Mouse (Mus musculus): ENCODE data around the gene Rrp12. TPM values are rescaled to one million over a fixed set of nuclear protein-coding genes. Genes with fewer than 3 reads are reported as not detected.

Gene Rrp12
- polyA plus RNA-seq, 1 experiment from 2014 or later, result 17.4 TPM

GRCm38 (mm10) chr19:41816915-41817314, 79.1 kb downstream of the Rrp12 start:
- 0 out of 2 replicates have a peak, but pooled peaks have one; percentile 24 for ATAC-seq (ENCODE audit: insufficient number of reproducible peaks, low FRiP score, low TSS enrichment, low read depth)
- H3K27ac ChIP-seq, result peak overlapping the region; percentile 48; the same call in 1 of the 2 replicates
- no peak overlapping the region for H3K9ac ChIP-seq
- no peaks in the 10 kb centered on the region for H3K9me3 ChIP-seq
- peaks cover 6% of the 10 kb centered on the region; the same call in 1 of the 2 replicates for H3K4me1 ChIP-seq
- H3K4me3 ChIP-seq, result no peak overlapping the region
- no peak overlapping the region for H3K4me2 ChIP-seq
- H3K36me3 ChIP-seq, result no peaks in the 10 kb centered on the region
- WGBS, result 40% methylated on average over 5 of the region's 5 CpGs
- H3K27me3 ChIP-seq, result no peaks in the 10 kb centered on the region

GRCm38 (mm10) chr19:41816410-41816809, 79.6 kb downstream of the Rrp12 start:
- Histone ChIP-seq H3K9ac (no peak overlapping the region), H3K9me3 (no peaks in the 10 kb centered on the region), H3K4me2 (no peak overlapping the region), H3K27me3 (no peaks in the 10 kb centered on the region), H3K27ac (no peak overlapping the region), H3K4me1 (peaks cover 6% of the 10 kb centered on the region; the same call in 1 of the 2 replicates), H3K36me3 (no peaks in the 10 kb centered on the region), H3K4me3 (no peak overlapping the region)
- ATAC-seq (ENCODE audit: insufficient number of reproducible peaks, low FRiP score, low TSS enrichment, low read depth), result no peak
- WGBS, result 52% methylated on average over 5 of the region's 5 CpGs

- Histone ChIP-seq H3K4me2 (no peak overlapping the region), H3K4me1 (peaks cover 6% of the 10 kb centered on the region; the same call in 1 of the 2 replicates), H3K27ac (no peak overlapping the region), H3K4me3 (no peak overlapping the region), H3K9ac (no peak overlapping the region), H3K36me3 (no peaks in the 10 kb centered on the region), H3K27me3 (no peaks in the 10 kb centered on the region), H3K9me3 (no peaks in the 10 kb centered on the region)
- ATAC-seq (ENCODE audit: insufficient number of reproducible peaks, low FRiP score, low TSS enrichment, low read depth), result no peak
- WGBS, result 88% methylated on average over 4 of the region's 4 CpGs
Observed at GRCm38 (mm10) chr19:41813374-41813773, 82.6 kb downstream of the Rrp12 start.

Other genes with a start within 250 kb of the Rrp12 start
- 0.28 and 0.62 TPM in 2 replicates for gene Slit1, start 152.5 kb downstream of the Rrp12 start, polyA plus RNA-seq (2015; fragmentation: Nextera tagmentation; extraction: Ambion mirVana)
- gene Arhgap19, start 94.1 kb downstream of the Rrp12 start, polyA plus RNA-seq (2015; fragmentation: Nextera tagmentation; extraction: Ambion mirVana), result 16.2 and 17.2 TPM in 2 replicates
- gene Frat1, start 66.2 kb downstream of the Rrp12 start, polyA plus RNA-seq (2015; fragmentation: Nextera tagmentation; extraction: Ambion mirVana), result 3.8 and 4.0 TPM in 2 replicates
- gene Frat2, start 48.0 kb downstream of the Rrp12 start, polyA plus RNA-seq (2015; fragmentation: Nextera tagmentation; extraction: Ambion mirVana), result 2.1 and 2.2 TPM in 2 replicates
- 668 TPM in 2 replicates for gene Pgam1, start 15.8 kb upstream of the Rrp12 start, polyA plus RNA-seq (2015; fragmentation: Nextera tagmentation; extraction: Ambion mirVana)
- gene Exosc1, start 37.2 kb upstream of the Rrp12 start, polyA plus RNA-seq (2015; fragmentation: Nextera tagmentation; extraction: Ambion mirVana), result 70.4 and 70.7 TPM in 2 replicates
- gene Zdhhc16, start 37.3 kb upstream of the Rrp12 start, polyA plus RNA-seq (2015; fragmentation: Nextera tagmentation; extraction: Ambion mirVana), result 85.7 and 91.7 TPM in 2 replicates
- gene Mms19, start 85.0 kb upstream of the Rrp12 start, polyA plus RNA-seq (2015; fragmentation: Nextera tagmentation; extraction: Ambion mirVana), result 28.5 and 29.1 TPM in 2 replicates
- gene Ubtd1, start 85.6 kb upstream of the Rrp12 start, polyA plus RNA-seq (2015; fragmentation: Nextera tagmentation; extraction: Ambion mirVana), result 28.1 and 30.8 TPM in 2 replicates
- 0.72 and 3.0 TPM in 2 replicates for gene Ankrd2, start 139.8 kb upstream of the Rrp12 start, polyA plus RNA-seq (2015; fragmentation: Nextera tagmentation; extraction: Ambion mirVana)
- gene Hoga1, start 149.4 kb upstream of the Rrp12 start, polyA plus RNA-seq (2015; fragmentation: Nextera tagmentation; extraction: Ambion mirVana), result 1.0 and 1.8 TPM in 2 replicates
- not detected in 2 replicates for gene 4933411K16Rik, start 156.1 kb upstream of the Rrp12 start, polyA plus RNA-seq (2015; fragmentation: Nextera tagmentation; extraction: Ambion mirVana)
- gene Morn4, start 190.2 kb upstream of the Rrp12 start, polyA plus RNA-seq (2015; fragmentation: Nextera tagmentation; extraction: Ambion mirVana), result 17.5 and 17.9 TPM in 2 replicates
- 17.6 and 23.7 TPM in 2 replicates for gene Pi4k2a, start 194.3 kb upstream of the Rrp12 start, polyA plus RNA-seq (2015; fragmentation: Nextera tagmentation; extraction: Ambion mirVana)
- gene Avpi1, start 232.9 kb upstream of the Rrp12 start, polyA plus RNA-seq (2015; fragmentation: Nextera tagmentation; extraction: Ambion mirVana), result 38.7 and 41.2 TPM in 2 replicates